ENCODE assay signal across 8 mouse cellular contexts in the genomic region with DNA sequence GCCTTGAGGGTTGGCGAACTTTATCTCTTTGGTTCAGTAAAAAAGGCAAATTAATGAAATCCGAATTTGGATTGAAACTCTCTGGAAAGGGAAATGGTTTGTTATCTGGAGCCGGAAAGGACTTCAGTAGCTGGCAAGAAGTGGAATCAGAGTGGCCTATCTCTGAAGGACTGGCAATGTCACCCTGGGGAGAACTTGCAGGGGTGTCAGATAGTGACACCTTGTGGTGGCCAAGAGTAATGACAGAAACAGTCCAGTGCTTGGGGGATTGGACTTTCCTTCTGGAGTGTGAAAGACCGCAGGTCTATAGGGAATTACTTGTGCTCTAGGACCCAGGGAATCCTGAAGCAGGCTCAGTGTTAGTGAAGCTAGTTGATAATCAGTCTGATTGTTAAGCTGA. TPM values are rescaled to one million over a fixed set of nuclear protein-coding genes. Genes with fewer than 3 reads are reported as not detected.
DNase-seq lines count a peak whose midpoint lies in the region; ATAC-seq and TF ChIP-seq lines count a peak whose summit lies in the region.

No protein-coding gene starts in this region.

- peak; percentile 49 to 57 for DNase-seq in layer of hippocampus, adult 2 months (ENCODE audit: low spot score in 2 of 2)
- no peak for DNase-seq in layer of hippocampus, postnatal 25 days (ENCODE audit: extremely low spot score in 1 of 2, low spot score in 1 of 2)
- peak; percentile 88 for DNase-seq in MEL (ENCODE audit: low read depth, low spot score)
- peak; percentile 56 to 67 for DNase-seq in kidney, postnatal 36 days
- DNase-seq in testis, postnatal 14 days (ENCODE audit: low spot score) = no peak

- H3K27ac ChIP-seq in layer of hippocampus, adult 2 months = no peak overlapping the region
- H3K27ac ChIP-seq in MEL (ENCODE audit: control insufficient read depth, low read depth, low read length) = no peak overlapping the region
- no peak overlapping the region for H3K27ac ChIP-seq in heart, embryonic 12.5 days (ENCODE audit: poor library complexity, severe bottlenecking)
- H3K27ac ChIP-seq in midbrain, embryonic 16.5 days (ENCODE audit: low read length) = no peak overlapping the region

- H3K36me3 ChIP-seq in MEL (ENCODE audit: control insufficient read depth in 1 of 2, insufficient read depth in 2 of 2, low read length in 2 of 2) = peaks cover 0 to 5% of the 10 kb centered on the region in 2 experiments; a peak in 2 of 4 replicates
- H3K36me3 ChIP-seq in heart, embryonic 12.5 days = no peaks in the 10 kb centered on the region
- H3K36me3 ChIP-seq in midbrain, embryonic 16.5 days (ENCODE audit: control insufficient read depth, insufficient read depth, low read length) = no peaks in the 10 kb centered on the region

- H3K4me2 ChIP-seq in heart, embryonic 12.5 days = peak overlapping the region; percentile 41
- no peak overlapping the region for H3K4me2 ChIP-seq in midbrain, embryonic 16.5 days (ENCODE audit: low read length)

- TF ChIP-seq EP300 in MEL (IDR thresholded peaks at IDR 0.05; ENCODE audit: low read depth in 1 of 2, low read length in 2 of 2) = peak; percentile 38 to 55; a peak in 2 of 4 replicates

- H3K4me3 ChIP-seq in layer of hippocampus, adult 2 months = no peak overlapping the region
- H3K4me3 ChIP-seq in MEL (ENCODE audit: control insufficient read depth in 1 of 2, insufficient read depth in 1 of 2, low read depth in 2 of 2, low read length in 2 of 2) = peak overlapping the region; percentile 46 to 50
- no peak overlapping the region for H3K4me3 ChIP-seq in heart, embryonic 12.5 days
- no peak overlapping the region for H3K4me3 ChIP-seq in midbrain, embryonic 16.5 days (ENCODE audit: low read depth, low read length)

- no peak; the same call in none of the 2 replicates for TF ChIP-seq RAD21 in MEL (IDR thresholded peaks at IDR 0.05; ENCODE audit: low read depth, low read length)

- H3K4me1 ChIP-seq in MEL (ENCODE audit: control insufficient read depth in 1 of 2, insufficient read depth in 2 of 2, low read length in 2 of 2) = peaks cover 0 to 12% of the 10 kb centered on the region in 2 experiments; a peak in 3 of 4 replicates
- H3K4me1 ChIP-seq in heart, embryonic 12.5 days (replicated peaks) = peaks cover 6% of the 10 kb centered on the region; the same call in 1 of the 2 replicates
- H3K4me1 ChIP-seq in midbrain, embryonic 16.5 days (ENCODE audit: control insufficient read depth, insufficient read depth, low read length) = no peaks in the 10 kb centered on the region

- H3K27me3 ChIP-seq in MEL (ENCODE audit: control insufficient read depth in 1 of 2, insufficient read depth in 2 of 2, low read length in 2 of 2) = no peaks in the 10 kb centered on the region
- no peaks in the 10 kb centered on the region for H3K27me3 ChIP-seq in heart, embryonic 12.5 days (replicated peaks)
- no peaks in the 10 kb centered on the region for H3K27me3 ChIP-seq in midbrain, embryonic 16.5 days (ENCODE audit: control insufficient read depth, insufficient read depth, low read depth, low read length)

- TF ChIP-seq CTCF in layer of hippocampus, adult 2 months (conservative IDR thresholded peaks at IDR 0.05) = peak; percentile 99
- peak in 2 of 3 experiments; percentile 86 to 95 for TF ChIP-seq CTCF in MEL (IDR thresholded peaks at IDR 0.05 in 2 of 3, conservative IDR thresholded peaks at IDR 0.05 in 1 of 3; ENCODE audit: control insufficient read depth in 1 of 3, insufficient read depth in 1 of 3, low read depth in 2 of 3, low read length in 3 of 3, poor library complexity in 1 of 3, severe bottlenecking in 1 of 3)

- no peak for TF ChIP-seq POLR2A in MEL (IDR thresholded peaks at IDR 0.05; ENCODE audit: control insufficient read depth in 1 of 2, insufficient read depth in 1 of 2, low read depth in 1 of 2, low read length in 2 of 2, poor library complexity in 1 of 2)

- no peaks in the 10 kb centered on the region for H3K9me3 ChIP-seq in MEL (replicated peaks; ENCODE audit: insufficient read depth, low read length)
- H3K9me3 ChIP-seq in heart, embryonic 12.5 days (replicated peaks) = 0 out of 2 replicates have a peak, but pooled peaks cover 2% of the 10 kb centered on the region
- H3K9me3 ChIP-seq in midbrain, embryonic 16.5 days (replicated peaks; ENCODE audit: control insufficient read depth, low read length, poor library complexity, severe bottlenecking) = no peaks in the 10 kb centered on the region

- ATAC-seq in common myeloid progenitor, adult 5-6 weeks (replicated peaks; ENCODE audit: low read depth, poor library complexity, severe bottlenecking) = peak; percentile 96
- 0 out of 2 replicates have a peak, but pooled peaks have one; percentile 48 for ATAC-seq in heart, embryonic 12.5 days (ENCODE audit: insufficient number of reproducible peaks, low FRiP score)
- ATAC-seq in midbrain, embryonic 16.5 days = peak; percentile 51; the same call in 1 of the 2 replicates

- 15% methylated on average over 4 of the region's 4 CpGs for WGBS in heart, embryonic 12.5 days
- 25% methylated on average over 4 of the region's 4 CpGs for WGBS in midbrain, embryonic 16.5 days

- H3K9ac ChIP-seq in MEL (ENCODE audit: control insufficient read depth, low read depth, low read length, poor library complexity, severe bottlenecking) = peak overlapping the region; percentile 43
- no peak overlapping the region for H3K9ac ChIP-seq in heart, embryonic 12.5 days
- H3K9ac ChIP-seq in midbrain, embryonic 16.5 days (ENCODE audit: low read depth, low read length) = no peak overlapping the region

- no peaks in the 10 kb centered on the region for H3K79me2 ChIP-seq in MEL (ENCODE audit: control insufficient read depth, insufficient read depth, low read length, poor library complexity)

TF ChIP-seq in MEL, 35 proteins besides CTCF, POLR2A, EP300 and RAD21:
- TF ChIP-seq RCOR1 (IDR thresholded peaks at IDR 0.05; ENCODE audit: low read depth, low read length) (peak; percentile 66), MXI1 (IDR thresholded peaks at IDR 0.05; ENCODE audit: low read depth, low read length) (no peak), MYC (IDR thresholded peaks at IDR 0.05; ENCODE audit: low read depth, low read length) (0 out of 2 replicates have a peak, but pooled peaks have one; percentile 16), TBP (IDR thresholded peaks at IDR 0.05; ENCODE audit: low read depth, low read length) (0 out of 2 replicates have a peak, but pooled peaks have one; percentile 36), HCFC1 (IDR thresholded peaks at IDR 0.05; ENCODE audit: low read depth, low read length) (peak; percentile 51; the same call in 1 of the 2 replicates), ZC3H11A (IDR thresholded peaks at IDR 0.05; ENCODE audit: low read depth, low read length) (peak; percentile 99), POLR2AphosphoS2 (IDR thresholded peaks at IDR 0.05; ENCODE audit: low read length) (no peak), SMC3 (IDR thresholded peaks at IDR 0.05; ENCODE audit: low read depth, low read length) (peak; percentile 99), ZNF384 (IDR thresholded peaks at IDR 0.05; ENCODE audit: low read depth, low read length) (0 out of 2 replicates have a peak, but pooled peaks have one; percentile 39), GATA1 (IDR thresholded peaks at IDR 0.05; ENCODE audit: low read depth, low read length) (peak; percentile 76), SIN3A (IDR thresholded peaks at IDR 0.05; ENCODE audit: low read length) (peak; percentile 67)

RNA-seq across cellular contexts. Expression of gene Zscan2, which starts 11.0 kb away (rescaled TPM):
- total RNA-seq in layer of hippocampus, adult 2 months (2021) = 10 to 100 TPM; 15.1 to 17.4 TPM
- 10 to 100 TPM; 14.1 to 15.1 TPM for total RNA-seq in layer of hippocampus, postnatal 25 days (2021)
- total RNA-seq in MEL (2012; rRNA removed) = 1.1 and 1.2 TPM in 2 replicates
- polyA plus RNA-seq in MEL (2012; ENCODE audit: insufficient read depth in 1 of 2, insufficient read length in 2 of 2, low read depth in 1 of 2, low replicate concordance in 2 of 2, missing spikeins in 1 of 2) = 1 to 10 TPM in 1 of 2 experiments, not detected in 1; 2.4 TPM
- total RNA-seq in common myeloid progenitor, adult 5-6 weeks (2017) = 7.9 and 14.2 TPM in 2 replicates
- polyA plus RNA-seq in heart, embryonic 12.5 days (2016; fragmentation: Nextera tagmentation; extraction: Ambion mirVana) = 2.0 and 2.4 TPM in 2 replicates
- polyA plus RNA-seq in midbrain, embryonic 16.5 days (2015; fragmentation: Nextera tagmentation; extraction: Ambion mirVana) = 4.0 TPM in 2 replicates

RNA-seq across cellular contexts. Expression of gene Iqgap1, which starts 23.9 kb away (rescaled TPM):
- 10 to 100 TPM; 19.4 to 21.6 TPM for total RNA-seq in layer of hippocampus, adult 2 months (2021)
- total RNA-seq in layer of hippocampus, postnatal 25 days (2021) = 10 to 100 TPM; 15.9 to 23.3 TPM
- total RNA-seq in MEL (2012; rRNA removed) = 20.6 and 29.4 TPM in 2 replicates
- 10 to 100 TPM; 58.8 to 87.9 TPM for polyA plus RNA-seq in MEL (2012; ENCODE audit: insufficient read depth in 1 of 2, insufficient read length in 2 of 2, low read depth in 1 of 2, low replicate concordance in 2 of 2, missing spikeins in 1 of 2)
- total RNA-seq in common myeloid progenitor, adult 5-6 weeks (2017) = 84.8 and 101 TPM in 2 replicates
- polyA plus RNA-seq in heart, embryonic 12.5 days (2016; fragmentation: Nextera tagmentation; extraction: Ambion mirVana) = 41.3 and 42.0 TPM in 2 replicates
- polyA plus RNA-seq in midbrain, embryonic 16.5 days (2015; fragmentation: Nextera tagmentation; extraction: Ambion mirVana) = 17.5 and 21.2 TPM in 2 replicates

RNA-seq across cellular contexts. Expression of gene Wdr73, which starts 51.4 kb away (rescaled TPM):
- 10 to 100 TPM; 31.2 to 33.3 TPM for total RNA-seq in layer of hippocampus, adult 2 months (2021)
- 10 to 100 TPM; 27.9 to 28.0 TPM for total RNA-seq in layer of hippocampus, postnatal 25 days (2021)
- 58.0 and 67.0 TPM in 2 replicates for total RNA-seq in MEL (2012; rRNA removed)
- polyA plus RNA-seq in MEL (2012; ENCODE audit: insufficient read depth in 1 of 2, insufficient read length in 2 of 2, low read depth in 1 of 2, low replicate concordance in 2 of 2, missing spikeins in 1 of 2) = 10 to 100 TPM in 1 of 2 experiments, not detected in 1; 57.8 TPM
- total RNA-seq in common myeloid progenitor, adult 5-6 weeks (2017) = 31.7 and 79.8 TPM in 2 replicates
- polyA plus RNA-seq in heart, embryonic 12.5 days (2016; fragmentation: Nextera tagmentation; extraction: Ambion mirVana) = 18.8 and 19.9 TPM in 2 replicates
- 35.1 and 36.3 TPM in 2 replicates for polyA plus RNA-seq in midbrain, embryonic 16.5 days (2015; fragmentation: Nextera tagmentation; extraction: Ambion mirVana)

RNA-seq across cellular contexts. Expression of gene Nmb, which starts 55.2 kb away (rescaled TPM):
- total RNA-seq in layer of hippocampus, adult 2 months (2021) = 10 to 100 TPM; 10.7 to 13.7 TPM
- 10 to 100 TPM in 1 of 2 experiments, 1 to 10 TPM in 1; 9.3 to 12.3 TPM for total RNA-seq in layer of hippocampus, postnatal 25 days (2021)
- 4.4 and 4.7 TPM in 2 replicates for total RNA-seq in MEL (2012; rRNA removed)
- 1 to 10 TPM in 1 of 2 experiments, not detected in 1; 4.6 TPM for polyA plus RNA-seq in MEL (2012; ENCODE audit: insufficient read depth in 1 of 2, insufficient read length in 2 of 2, low read depth in 1 of 2, low replicate concordance in 2 of 2, missing spikeins in 1 of 2)
- not detected in 2 replicates for total RNA-seq in common myeloid progenitor, adult 5-6 weeks (2017)
- polyA plus RNA-seq in heart, embryonic 12.5 days (2016; fragmentation: Nextera tagmentation; extraction: Ambion mirVana) = 3.6 and 3.7 TPM in 2 replicates
- polyA plus RNA-seq in midbrain, embryonic 16.5 days (2015; fragmentation: Nextera tagmentation; extraction: Ambion mirVana) = 4.6 and 5.9 TPM in 2 replicates

Comparison
In these comparisons a context has a peak if more than half of its experiments do, and no peak if none do; other contexts are left out.
1. DNase-seq: peak in layer of hippocampus, adult 2 months (2 of 2), MEL (single experiment) and kidney, postnatal 36 days (2 of 2); none in layer of hippocampus, postnatal 25 days (0 of 2) and testis, postnatal 14 days (single experiment).
2. H3K4me3 ChIP-seq: peak in MEL (2 of 2); none in layer of hippocampus, adult 2 months (single experiment), heart, embryonic 12.5 days (single experiment) and midbrain, embryonic 16.5 days (single experiment).
3. Peak in every context shown above with its lines, with median percentiles within 50 percentile points of each other: ATAC-seq.